Mouse (Mus musculus) layer of hippocampus, adult 11-12 months (tissue): Measurements from ENCODE around the gene Bak1.
A peak's percentile ranks its signal among the peaks of the same experiment; 100 is the strongest.
"Not testable (repeated sequence)": the region's sequence is repeated elsewhere in the genome, so short reads cannot be mapped to it uniquely, and the experiment has no call there.

Experiments used
- DNase-seq: peaks from one replicate; pipeline ENCODE4 v3.0.0; 2022; ENCODE audit warnings: low spot score

Gene Bak1

DNA sequence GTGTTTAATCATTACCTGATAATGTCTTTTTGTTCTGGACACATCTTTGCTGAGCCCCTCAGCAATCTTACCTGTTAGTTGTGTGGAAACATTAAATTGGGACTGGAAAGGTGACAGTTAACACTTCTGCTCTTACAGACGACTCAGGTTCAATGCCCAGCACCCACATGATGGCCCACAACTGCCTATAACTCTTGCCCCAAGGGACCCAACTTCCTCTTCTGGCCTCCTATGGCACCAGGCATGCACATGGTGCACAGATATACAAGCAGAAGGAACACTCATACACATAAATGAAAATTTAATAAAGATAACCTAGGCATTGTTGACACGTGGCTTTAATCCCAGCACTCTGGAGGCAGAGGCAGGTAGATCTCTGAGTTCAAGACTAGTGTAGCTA is 49.4 kb downstream of the Bak1 start:
- DNase-seq, result no peak

DNA sequence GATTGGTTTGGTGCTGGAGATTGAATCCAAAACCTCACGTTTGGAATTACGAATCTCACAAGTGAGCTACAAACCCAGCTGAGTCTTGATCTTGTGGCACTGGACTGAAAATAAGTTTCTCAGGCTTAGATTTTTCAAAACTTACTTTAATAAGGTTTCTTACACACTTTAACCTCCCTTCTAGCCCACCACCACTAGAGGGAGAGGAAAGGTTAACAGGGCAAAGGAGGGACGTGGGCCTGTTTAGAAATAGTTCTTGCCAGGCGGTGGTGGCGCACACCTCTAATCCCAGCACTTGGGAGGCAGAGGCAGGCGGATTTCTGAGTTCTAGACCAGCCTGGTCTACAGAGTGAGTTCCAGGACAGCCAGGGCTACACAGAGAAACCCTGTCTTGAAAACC is 51.5 kb downstream of the Bak1 start:
- not testable (repeated sequence) for DNase-seq

DNA sequence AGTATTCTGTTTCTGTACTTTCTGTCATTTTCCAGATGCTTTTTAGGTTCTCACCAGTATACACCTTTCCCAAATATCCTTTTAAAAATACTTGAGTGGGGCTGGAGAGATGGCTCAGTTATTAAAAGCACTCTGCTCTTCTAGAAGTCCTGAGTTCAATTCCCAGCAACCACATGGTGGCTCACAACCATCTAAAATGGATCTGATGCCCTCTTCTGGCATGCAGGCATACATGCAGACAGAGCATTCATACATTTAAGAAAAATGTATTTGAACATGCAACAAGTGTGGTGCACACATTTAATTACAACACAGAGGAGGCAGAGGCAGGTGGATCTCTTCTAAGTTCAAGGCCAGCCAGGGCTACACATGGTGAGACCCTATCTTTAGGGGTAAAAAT is 53.4 kb downstream of the Bak1 start:
- DNase-seq, result no peak

DNA sequence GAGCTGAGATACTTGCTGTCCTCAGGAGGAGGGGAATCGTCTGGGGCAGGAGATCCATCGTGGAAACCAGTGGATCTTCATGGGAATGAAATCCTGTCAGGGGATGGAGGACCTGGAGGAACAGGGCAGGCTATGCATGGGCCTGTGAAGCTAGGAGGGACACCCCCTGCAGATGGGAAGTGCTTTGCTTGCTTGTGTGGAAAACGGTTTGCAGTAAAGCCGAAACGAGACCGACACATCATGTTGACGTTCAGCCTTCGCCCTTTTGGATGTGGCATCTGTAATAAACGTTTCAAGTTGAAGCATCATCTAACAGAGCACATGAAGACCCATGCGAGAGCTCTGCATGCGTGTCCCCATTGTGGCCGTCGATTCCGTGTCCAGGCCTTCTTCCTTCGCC is 54.3 kb downstream of the Bak1 start:
- DNase-seq, result no peak

DNA sequence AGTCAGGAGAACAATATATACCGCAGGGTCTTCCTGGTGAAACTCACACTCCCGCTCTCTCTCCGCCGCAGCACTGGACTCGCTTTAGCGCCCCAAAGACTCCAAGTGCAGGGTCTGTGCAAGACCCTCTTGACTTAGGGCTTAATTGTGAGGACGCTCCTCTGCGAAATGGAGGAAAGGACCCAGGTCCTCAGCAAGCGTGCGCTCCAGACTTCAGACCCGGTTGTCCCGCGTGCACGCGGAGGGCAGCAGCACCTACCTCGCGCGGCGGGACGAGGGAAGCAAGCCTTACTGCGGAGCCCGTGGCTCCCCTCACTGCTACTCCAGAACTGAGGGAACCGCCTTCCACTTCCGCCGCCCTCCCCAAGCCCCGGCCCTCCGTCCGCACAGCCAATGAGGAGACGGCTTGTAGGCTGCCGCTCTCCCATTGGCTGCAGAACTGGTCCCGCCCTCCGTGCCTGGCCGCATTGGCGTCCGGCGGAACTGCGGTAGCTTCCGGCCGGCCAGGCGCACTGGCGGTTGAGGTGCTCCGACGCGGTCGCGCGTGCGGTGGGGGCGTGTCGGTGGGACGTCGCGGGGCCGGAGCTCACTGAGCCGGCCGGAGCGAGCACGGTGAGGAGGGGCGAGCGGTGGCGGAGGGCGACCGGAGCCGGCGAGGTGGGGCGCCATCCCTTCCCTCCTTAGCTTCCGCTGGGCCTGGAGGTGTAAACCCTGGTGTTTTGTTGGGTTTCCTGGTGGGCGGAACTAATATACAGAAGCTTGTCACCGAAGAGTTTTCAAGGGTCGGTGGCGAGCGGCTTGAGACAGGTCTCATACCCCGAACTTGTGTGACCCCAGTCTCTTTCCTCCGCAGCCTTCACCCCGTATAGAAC is 55.9 kb downstream of the Bak1 start, which contains the start of gene Zbtb9:
Zbtb9 (plus strand) TSS at position 465 of the 872 bp plus-strand sequence.
- DNase-seq, result peak; percentile 96

GRCm38 (mm10) chr17:26972107-26972506 is 56.7 kb downstream of the Bak1 start:
- no peak for DNase-seq

DNA sequence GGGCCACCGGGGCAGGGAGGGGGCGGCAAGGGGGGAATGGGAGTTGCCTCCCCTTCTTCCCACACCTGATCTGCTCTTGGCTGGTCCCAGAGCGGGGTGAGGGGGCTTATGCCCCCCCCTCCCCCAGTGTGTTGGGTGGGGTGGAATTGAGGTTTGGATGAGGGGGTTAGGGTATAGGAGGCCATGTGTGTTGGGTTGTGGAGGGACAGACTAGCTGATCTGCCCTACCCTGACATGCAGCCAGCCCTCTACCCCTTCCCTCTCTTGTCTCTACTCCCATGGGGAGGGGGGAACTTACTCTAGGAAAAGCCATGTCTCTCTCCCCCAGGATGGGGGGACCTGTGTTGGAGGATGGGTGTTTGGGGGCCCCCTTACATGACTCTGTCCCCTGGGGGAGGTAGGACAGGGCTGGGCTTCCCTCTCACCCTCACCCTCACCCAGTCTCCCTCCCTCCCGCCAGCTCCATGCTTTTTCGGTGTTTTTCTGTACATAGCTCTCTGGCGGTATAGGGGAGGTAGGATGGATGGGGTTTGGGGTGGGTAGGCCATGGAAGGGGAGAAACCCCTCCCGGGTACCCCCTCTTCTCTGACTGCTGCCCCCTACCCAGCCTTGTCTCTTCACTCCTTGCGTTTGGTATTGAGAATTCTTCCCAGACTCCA is 57.4 kb downstream of the Bak1 start:
- DNase-seq, result no peak

DNA sequence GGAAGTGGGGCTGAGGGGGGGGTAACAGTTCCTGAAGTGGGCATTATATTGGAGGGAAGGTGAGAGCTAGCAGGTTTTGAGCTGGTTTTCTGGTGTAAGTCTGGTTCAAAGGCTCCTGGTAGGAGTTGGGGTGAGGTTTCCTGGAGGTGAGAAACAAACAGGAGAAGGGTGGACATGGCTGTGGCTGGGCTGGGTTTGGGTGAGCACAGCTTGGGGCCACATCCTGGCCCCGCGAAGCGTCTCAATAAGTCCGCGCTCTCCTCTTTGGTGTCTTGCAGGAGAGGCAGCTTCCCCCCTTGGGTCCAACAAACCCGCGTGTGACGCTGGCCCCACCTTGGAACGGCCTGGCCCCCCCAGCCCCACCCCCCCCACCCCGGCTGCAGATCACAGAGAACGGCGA is 58.6 kb downstream of the Bak1 start:
- no peak for DNase-seq
